Mouse (Mus musculus): ENCODE results near the gene Slc8a1. TPM values are rescaled to one million over a fixed set of nuclear protein-coding genes. Genes with fewer than 3 reads are reported as not detected.
A peak's percentile ranks its signal among the peaks of the same experiment; 100 is the strongest.

The Slc8a1 gene
- polyA plus RNA-seq, 1 experiment from 2014 or later = 36.5 TPM

- Histone ChIP-seq H3K9ac (no peak overlapping the region), H3K36me3 (replicated peaks; ENCODE audit: control insufficient read depth, insufficient read depth) (no peaks in the 10 kb centered on the region), H3K27me3 (ENCODE audit: control insufficient read depth, insufficient read depth, low read length) (no peaks in the 10 kb centered on the region), H3K4me1 (replicated peaks; ENCODE audit: control insufficient read depth, insufficient read depth, low read length) (no peaks in the 10 kb centered on the region), H3K4me3 (replicated peaks; ENCODE audit: low read length) (no peak overlapping the region), H3K9me3 (ENCODE audit: control insufficient read depth, low read length) (no peaks in the 10 kb centered on the region), H3K27ac (no peak overlapping the region), H3K4me2 (replicated peaks) (no peak overlapping the region)
- 53% methylated on average over 6 of the region's 6 CpGs for WGBS
- no peak for ATAC-seq (ENCODE audit: low FRiP score)
- DNase-seq (ENCODE audit: low spot score) = no peak
Observed at GRCm38 (mm10) chr17:81513368-81513958, 224.7 kb downstream of the Slc8a1 start.

- 87% methylated on average over 5 of the region's 5 CpGs for WGBS
- no peaks in the 10 kb centered on the region for H3K9me3 ChIP-seq (ENCODE audit: control insufficient read depth, low read length)
Observed at GRCm38 (mm10) chr17:81505162-81505685, 233.0 kb downstream of the Slc8a1 start.

GRCm38 (mm10) chr17:81504040-81504439 lies 234.1 kb downstream of the Slc8a1 start:
- H3K27ac ChIP-seq = no peak overlapping the region
- no peak overlapping the region for H3K4me3 ChIP-seq (replicated peaks; ENCODE audit: low read length)
- DNase-seq (ENCODE audit: low spot score) (no peak), ATAC-seq (ENCODE audit: low FRiP score) (no peak)
- H3K9ac ChIP-seq = no peak overlapping the region
- 0 out of 2 replicates have a peak, but pooled peaks cover 4% of the 10 kb centered on the region for H3K4me1 ChIP-seq (replicated peaks; ENCODE audit: control insufficient read depth, insufficient read depth, low read length)
- no peak overlapping the region for H3K4me2 ChIP-seq (replicated peaks)
- no peaks in the 10 kb centered on the region for H3K9me3 ChIP-seq (ENCODE audit: control insufficient read depth, low read length)
- H3K27me3 ChIP-seq (ENCODE audit: control insufficient read depth, insufficient read depth, low read length) = no peaks in the 10 kb centered on the region
- no peaks in the 10 kb centered on the region for H3K36me3 ChIP-seq (replicated peaks; ENCODE audit: control insufficient read depth, insufficient read depth)
- WGBS = 85% methylated on average over 2 of the region's 2 CpGs

More at GRCm38 (mm10) chr17:81505162-81505685, 233.0 kb downstream of the Slc8a1 start:
- 0 out of 2 replicates have a peak, but pooled peaks cover 4% of the 10 kb centered on the region for H3K4me1 ChIP-seq (replicated peaks; ENCODE audit: control insufficient read depth, insufficient read depth, low read length)
- H3K9ac ChIP-seq = no peak overlapping the region
- DNase-seq (ENCODE audit: low spot score) (no peak), ATAC-seq (ENCODE audit: low FRiP score) (no peak)
- H3K4me3 ChIP-seq (replicated peaks; ENCODE audit: low read length) = no peak overlapping the region
- no peak overlapping the region for H3K27ac ChIP-seq
- no peaks in the 10 kb centered on the region for H3K27me3 ChIP-seq (ENCODE audit: control insufficient read depth, insufficient read depth, low read length)
- H3K4me2 ChIP-seq (replicated peaks) = no peak overlapping the region
- no peaks in the 10 kb centered on the region for H3K36me3 ChIP-seq (replicated peaks; ENCODE audit: control insufficient read depth, insufficient read depth)

GRCm38 (mm10) chr17:81502732-81503131 lies 235.4 kb downstream of the Slc8a1 start:
- Histone ChIP-seq H3K4me3 (replicated peaks; ENCODE audit: low read length) (no peak overlapping the region), H3K27me3 (ENCODE audit: control insufficient read depth, insufficient read depth, low read length) (no peaks in the 10 kb centered on the region), H3K36me3 (replicated peaks; ENCODE audit: control insufficient read depth, insufficient read depth) (no peaks in the 10 kb centered on the region), H3K4me2 (replicated peaks) (no peak overlapping the region), H3K9me3 (ENCODE audit: control insufficient read depth, low read length) (no peaks in the 10 kb centered on the region), H3K4me1 (replicated peaks; ENCODE audit: control insufficient read depth, insufficient read depth, low read length) (0 out of 2 replicates have a peak, but pooled peaks cover 4% of the 10 kb centered on the region), H3K9ac (no peak overlapping the region), H3K27ac (no peak overlapping the region)
- 75% methylated on average over 3 of the region's 3 CpGs for WGBS
- DNase-seq (ENCODE audit: low spot score) (no peak), ATAC-seq (ENCODE audit: low FRiP score) (no peak)

GRCm38 (mm10) chr17:81500686-81501407 lies 237.3 kb downstream of the Slc8a1 start:
- DNase-seq (ENCODE audit: low spot score) (no peak), ATAC-seq (ENCODE audit: low FRiP score) (no peak; the same call in 1 of the 2 replicates)
- WGBS = 42% methylated on average over 5 of the region's 5 CpGs
- H3K36me3 ChIP-seq (replicated peaks; ENCODE audit: control insufficient read depth, insufficient read depth) = no peaks in the 10 kb centered on the region
- no peaks in the 10 kb centered on the region for H3K9me3 ChIP-seq (ENCODE audit: control insufficient read depth, low read length)
- H3K27me3 ChIP-seq (ENCODE audit: control insufficient read depth, insufficient read depth, low read length) = no peaks in the 10 kb centered on the region
- 0 out of 2 replicates have a peak, but pooled peaks cover 4% of the 10 kb centered on the region for H3K4me1 ChIP-seq (replicated peaks; ENCODE audit: control insufficient read depth, insufficient read depth, low read length)
- no peak overlapping the region for H3K9ac ChIP-seq
- no peak overlapping the region for H3K4me2 ChIP-seq (replicated peaks)
- H3K4me3 ChIP-seq (replicated peaks; ENCODE audit: low read length) = no peak overlapping the region
- peak overlapping the region; percentile 46; the same call in 1 of the 2 replicates for H3K27ac ChIP-seq

- no peak overlapping the region for H3K4me3 ChIP-seq (replicated peaks; ENCODE audit: low read length)
- ATAC-seq (ENCODE audit: low FRiP score) (no peak), DNase-seq (ENCODE audit: low spot score) (no peak)
- 0 out of 2 replicates have a peak, but pooled peaks cover 4% of the 10 kb centered on the region for H3K4me1 ChIP-seq (replicated peaks; ENCODE audit: control insufficient read depth, insufficient read depth, low read length)
- H3K9ac ChIP-seq = no peak overlapping the region
- no peaks in the 10 kb centered on the region for H3K27me3 ChIP-seq (ENCODE audit: control insufficient read depth, insufficient read depth, low read length)
- H3K36me3 ChIP-seq (replicated peaks; ENCODE audit: control insufficient read depth, insufficient read depth) = no peaks in the 10 kb centered on the region
- no peak overlapping the region for H3K27ac ChIP-seq
- H3K9me3 ChIP-seq (ENCODE audit: control insufficient read depth, low read length) = no peaks in the 10 kb centered on the region
- no peak overlapping the region for H3K4me2 ChIP-seq (replicated peaks)
Observed at GRCm38 (mm10) chr17:81497919-81498318, 240.3 kb downstream of the Slc8a1 start.

GRCm38 (mm10) chr17:81496616-81497015 lies 241.6 kb downstream of the Slc8a1 start:
- no peak overlapping the region for H3K4me3 ChIP-seq (replicated peaks; ENCODE audit: low read length)
- DNase-seq (ENCODE audit: low spot score) = no peak
- WGBS = 79% methylated on average over 1 of the region's 1 CpGs

GRCm38 (mm10) chr17:81492216-81492865 lies 245.8 kb downstream of the Slc8a1 start:
- H3K9me3 ChIP-seq (ENCODE audit: control insufficient read depth, low read length) = no peaks in the 10 kb centered on the region
- H3K4me2 ChIP-seq (replicated peaks) = no peak overlapping the region
- H3K27me3 ChIP-seq (ENCODE audit: control insufficient read depth, insufficient read depth, low read length) = no peaks in the 10 kb centered on the region
- H3K9ac ChIP-seq = no peak overlapping the region
- H3K36me3 ChIP-seq (replicated peaks; ENCODE audit: control insufficient read depth, insufficient read depth) = no peaks in the 10 kb centered on the region
- no peak overlapping the region for H3K27ac ChIP-seq
- 80% methylated on average over 6 of the region's 6 CpGs for WGBS
- no peak overlapping the region for H3K4me3 ChIP-seq (replicated peaks; ENCODE audit: low read length)
- ATAC-seq (ENCODE audit: low FRiP score) (no peak), DNase-seq (ENCODE audit: low spot score) (no peak)
- no peaks in the 10 kb centered on the region for H3K4me1 ChIP-seq (replicated peaks; ENCODE audit: control insufficient read depth, insufficient read depth, low read length)

More at GRCm38 (mm10) chr17:81496616-81497015, 241.6 kb downstream of the Slc8a1 start:
- no peaks in the 10 kb centered on the region for H3K36me3 ChIP-seq (replicated peaks; ENCODE audit: control insufficient read depth, insufficient read depth)
- H3K4me2 ChIP-seq (replicated peaks) = no peak overlapping the region
- 0 out of 2 replicates have a peak, but pooled peaks cover 4% of the 10 kb centered on the region for H3K4me1 ChIP-seq (replicated peaks; ENCODE audit: control insufficient read depth, insufficient read depth, low read length)
- H3K27me3 ChIP-seq (ENCODE audit: control insufficient read depth, insufficient read depth, low read length) = no peaks in the 10 kb centered on the region
- no peak overlapping the region for H3K9ac ChIP-seq
- no peaks in the 10 kb centered on the region for H3K9me3 ChIP-seq (ENCODE audit: control insufficient read depth, low read length)
- ATAC-seq (ENCODE audit: low FRiP score) = no peak
- no peak overlapping the region for H3K27ac ChIP-seq

GRCm38 (mm10) chr17:81486388-81486787 lies 251.8 kb downstream of the Slc8a1 start:
- Histone ChIP-seq H3K36me3 (replicated peaks; ENCODE audit: control insufficient read depth, insufficient read depth) (no peaks in the 10 kb centered on the region), H3K9ac (no peak overlapping the region), H3K27ac (no peak overlapping the region), H3K9me3 (ENCODE audit: control insufficient read depth, low read length) (no peaks in the 10 kb centered on the region), H3K4me2 (replicated peaks) (no peak overlapping the region), H3K4me1 (replicated peaks; ENCODE audit: control insufficient read depth, insufficient read depth, low read length) (peaks cover 15% of the 10 kb centered on the region), H3K27me3 (ENCODE audit: control insufficient read depth, insufficient read depth, low read length) (no peaks in the 10 kb centered on the region), H3K4me3 (replicated peaks; ENCODE audit: low read length) (no peak overlapping the region)
- WGBS = 75% methylated on average over 1 of the region's 1 CpGs
- DNase-seq (ENCODE audit: low spot score) = peak; percentile 36
- ATAC-seq (ENCODE audit: low FRiP score) = no peak; the same call in 1 of the 2 replicates

Measured in hindbrain, embryonic 14.5 days (tissue).